Mouse (Mus musculus): ENCODE measurements around the gene Polrmt. TPM values are rescaled to one million over a fixed set of nuclear protein-coding genes. Genes with fewer than 3 reads are reported as not detected.
"Not testable (repeated sequence)": the region's sequence is repeated elsewhere in the genome, so short reads cannot be mapped to it uniquely, and the experiment has no call there.

Polrmt gene
- polyA plus RNA-seq, 1 experiment from 2014 or later: 41.6 TPM

GRCm38 (mm10) chr10:79707162-79707561 lies 39.2 kb downstream of the Polrmt start:
- Histone ChIP-seq H3K27ac (replicated peaks) (no peak overlapping the region), H3K4me2 (replicated peaks) (no peak overlapping the region), H3K4me1 (peaks cover 33% of the 10 kb centered on the region), H3K27me3 (no peaks in the 10 kb centered on the region), H3K4me3 (replicated peaks) (no peak overlapping the region), H3K36me3 (peaks cover 42% of the 10 kb centered on the region), H3K9me3 (replicated peaks) (no peaks in the 10 kb centered on the region), H3K9ac (no peak overlapping the region)
- WGBS: 80% methylated on average over 1 of the region's 1 CpGs
- ATAC-seq (ENCODE audit: insufficient number of reproducible peaks, low FRiP score, low TSS enrichment, low read depth): no peak

- ATAC-seq (ENCODE audit: insufficient number of reproducible peaks, low FRiP score, low TSS enrichment, low read depth): no peak
- H3K4me1 ChIP-seq: peaks cover 35% of the 10 kb centered on the region
- H3K36me3 ChIP-seq: peaks cover 36% of the 10 kb centered on the region
- H3K27me3 ChIP-seq: no peaks in the 10 kb centered on the region
- no peaks in the 10 kb centered on the region for H3K9me3 ChIP-seq (replicated peaks)
- no peak overlapping the region; the same call in 1 of the 2 replicates for H3K9ac ChIP-seq
- H3K4me3 ChIP-seq (replicated peaks): no peak overlapping the region
- H3K27ac ChIP-seq (replicated peaks): 0 out of 2 replicates have a peak overlapping the region, but pooled peaks have one; percentile 1
- 81% methylated on average over 5 of the region's 5 CpGs for WGBS
- peak overlapping the region; percentile 78 for H3K4me2 ChIP-seq (replicated peaks)
These were observed 39.8 kb downstream of the Polrmt start for GRCm38 (mm10) chr10:79706406-79707094.

- Histone ChIP-seq H3K4me1 (peaks cover 41% of the 10 kb centered on the region), H3K27ac (replicated peaks) (0 out of 2 replicates have a peak overlapping the region, but pooled peaks have one; percentile 1), H3K4me2 (replicated peaks) (peak overlapping the region; percentile 78), H3K9me3 (replicated peaks) (no peaks in the 10 kb centered on the region), H3K9ac (0 out of 2 replicates have a peak overlapping the region, but pooled peaks have one; percentile 99), H3K36me3 (peaks cover 30% of the 10 kb centered on the region), H3K4me3 (replicated peaks) (peak overlapping the region; percentile 83), H3K27me3 (no peaks in the 10 kb centered on the region)
- 77% methylated on average over 5 of the region's 5 CpGs for WGBS
- ATAC-seq (ENCODE audit: insufficient number of reproducible peaks, low FRiP score, low TSS enrichment, low read depth): no peak
These were observed 40.4 kb downstream of the Polrmt start for GRCm38 (mm10) chr10:79705951-79706350.

- Histone ChIP-seq H3K4me1 (peaks cover 42% of the 10 kb centered on the region), H3K4me2 (replicated peaks) (peak overlapping the region; percentile 78), H3K27ac (replicated peaks) (peak overlapping the region; percentile 81; the same call in 1 of the 2 replicates), H3K9me3 (replicated peaks) (no peaks in the 10 kb centered on the region), H3K9ac (peak overlapping the region; percentile 99), H3K4me3 (replicated peaks) (peak overlapping the region; percentile 83), H3K36me3 (peaks cover 20% of the 10 kb centered on the region), H3K27me3 (no peaks in the 10 kb centered on the region)
- WGBS: 6% methylated on average over 10 of the region's 10 CpGs
- no peak for ATAC-seq (ENCODE audit: insufficient number of reproducible peaks, low FRiP score, low TSS enrichment, low read depth)
These were observed 41.4 kb downstream of the Polrmt start for GRCm38 (mm10) chr10:79704970-79705360.

GRCm38 (mm10) chr10:79704065-79704969 lies 42.1 kb downstream of the Polrmt start, which contains the start of gene Bsg:
TSS of gene Bsg (plus strand) at chr10:79704491.
- peak; percentile 96 for ATAC-seq (ENCODE audit: insufficient number of reproducible peaks, low FRiP score, low TSS enrichment, low read depth)
- Histone ChIP-seq H3K9ac (peak within 1 kb of the TSS; percentile 99), H3K27ac (replicated peaks) (peak within 1 kb of the TSS; percentile 81), H3K4me1 (peaks cover 42% of the 10 kb centered on the region), H3K4me3 (replicated peaks) (peak within 1 kb of the TSS; percentile 83), H3K9me3 (replicated peaks) (no peaks in the 10 kb centered on the region), H3K36me3 (peaks cover 14% of the 10 kb centered on the region), H3K27me3 (no peaks in the 10 kb centered on the region), H3K4me2 (replicated peaks) (peak within 1 kb of the TSS; percentile 78)
- WGBS: under 1% methylated on average over 64 of the region's 65 CpGs

- peak overlapping the region; percentile 78 for H3K4me2 ChIP-seq (replicated peaks)
- peaks cover 42% of the 10 kb centered on the region for H3K4me1 ChIP-seq
- 76% methylated on average over 10 of the region's 10 CpGs for WGBS
- H3K27ac ChIP-seq (replicated peaks): no peak overlapping the region; the same call in 1 of the 2 replicates
- no peaks in the 10 kb centered on the region for H3K9me3 ChIP-seq (replicated peaks)
- peak overlapping the region; percentile 83 for H3K4me3 ChIP-seq (replicated peaks)
- ATAC-seq (ENCODE audit: insufficient number of reproducible peaks, low FRiP score, low TSS enrichment, low read depth): no peak
- no peak overlapping the region for H3K9ac ChIP-seq
- H3K36me3 ChIP-seq: 0 out of 2 replicates have a peak, but pooled peaks cover 6% of the 10 kb centered on the region
- no peaks in the 10 kb centered on the region for H3K27me3 ChIP-seq
These were observed 42.8 kb downstream of the Polrmt start for GRCm38 (mm10) chr10:79703541-79703940.

GRCm38 (mm10) chr10:79702970-79703369 lies 43.4 kb downstream of the Polrmt start:
- not testable (repeated sequence) for H3K27ac ChIP-seq (replicated peaks); H3K4me2 ChIP-seq (replicated peaks); H3K4me3 ChIP-seq (replicated peaks); H3K36me3 ChIP-seq; H3K9ac ChIP-seq; ATAC-seq (ENCODE audit: insufficient number of reproducible peaks, low FRiP score, low TSS enrichment, low read depth); H3K9me3 ChIP-seq (replicated peaks); H3K27me3 ChIP-seq
- WGBS: 85% methylated on average over 4 of the region's 4 CpGs
- H3K4me1 ChIP-seq: peaks cover 42% of the 10 kb centered on the region

GRCm38 (mm10) chr10:79701443-79702129 lies 44.8 kb downstream of the Polrmt start:
- Histone ChIP-seq H3K4me3 (replicated peaks) (no peak overlapping the region), H3K4me1 (peaks cover 32% of the 10 kb centered on the region), H3K9ac (no peak overlapping the region), H3K27me3 (no peaks in the 10 kb centered on the region), H3K36me3 (no peaks in the 10 kb centered on the region), H3K9me3 (replicated peaks) (no peaks in the 10 kb centered on the region), H3K27ac (replicated peaks) (peak overlapping the region; percentile 55; the same call in 1 of the 2 replicates), H3K4me2 (replicated peaks) (no peak overlapping the region)
- no peak for ATAC-seq (ENCODE audit: insufficient number of reproducible peaks, low FRiP score, low TSS enrichment, low read depth)
- 44% methylated on average over 10 of the region's 10 CpGs for WGBS

GRCm38 (mm10) chr10:79700676-79701075 lies 45.7 kb downstream of the Polrmt start:
- ATAC-seq (ENCODE audit: insufficient number of reproducible peaks, low FRiP score, low TSS enrichment, low read depth): no peak
- Histone ChIP-seq H3K9me3 (replicated peaks) (no peaks in the 10 kb centered on the region), H3K27ac (replicated peaks) (peak overlapping the region; percentile 55; the same call in 1 of the 2 replicates), H3K9ac (peak overlapping the region; percentile 1; the same call in 1 of the 2 replicates), H3K4me3 (replicated peaks) (no peak overlapping the region), H3K4me2 (replicated peaks) (no peak overlapping the region), H3K36me3 (no peaks in the 10 kb centered on the region), H3K27me3 (no peaks in the 10 kb centered on the region), H3K4me1 (peaks cover 30% of the 10 kb centered on the region)
- 35% methylated on average over 7 of the region's 7 CpGs for WGBS

- Histone ChIP-seq H3K27ac (replicated peaks) (no peak overlapping the region), H3K4me2 (replicated peaks) (no peak overlapping the region), H3K9me3 (replicated peaks) (no peaks in the 10 kb centered on the region), H3K27me3 (no peaks in the 10 kb centered on the region), H3K4me3 (replicated peaks) (no peak overlapping the region), H3K9ac (no peak overlapping the region), H3K36me3 (no peaks in the 10 kb centered on the region), H3K4me1 (peaks cover 26% of the 10 kb centered on the region)
- ATAC-seq (ENCODE audit: insufficient number of reproducible peaks, low FRiP score, low TSS enrichment, low read depth): no peak
- 90% methylated on average over 6 of the region's 6 CpGs for WGBS
These were observed 47.9 kb downstream of the Polrmt start for GRCm38 (mm10) chr10:79698459-79698858.

All from embryonic facial prominence, embryonic 15.5 days (tissue).